Mouse (Mus musculus): ENCODE measurements around the gene Rbbp4. TPM values are rescaled to one million over a fixed set of nuclear protein-coding genes. Genes with fewer than 3 reads are reported as not detected.

Gene Rbbp4
- polyA plus RNA-seq, 1 experiment from 2014 or later, result 555 TPM

DNA sequence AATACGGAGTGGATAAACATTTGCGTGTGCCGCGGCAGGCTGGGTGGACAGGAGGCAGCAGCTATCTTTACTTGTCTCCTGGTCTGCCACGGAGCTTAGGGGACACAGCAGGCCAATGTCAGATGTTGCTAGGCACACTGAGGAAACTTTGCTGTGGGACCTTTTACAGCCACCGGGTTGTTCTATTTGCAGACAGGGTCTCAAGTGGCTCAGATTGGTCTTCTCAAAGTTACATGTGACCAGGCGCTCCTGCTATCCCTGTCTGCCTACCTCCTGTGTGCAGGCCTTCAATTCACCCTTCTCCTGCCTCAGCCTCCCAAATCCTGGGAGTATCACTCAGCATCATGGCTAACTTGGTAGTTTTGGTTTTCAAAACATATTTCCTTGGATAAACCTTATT, 39.1 kb downstream of the Rbbp4 start:
- no peaks in the 10 kb centered on the region for H3K9me3 ChIP-seq (ENCODE audit: control insufficient read depth, low read length)
- peaks cover 3% of the 10 kb centered on the region; the same call in 1 of the 2 replicates for H3K4me1 ChIP-seq (replicated peaks; ENCODE audit: control insufficient read depth, insufficient read depth, low read length)
- H3K27ac ChIP-seq (ENCODE audit: low read depth, low read length), result no peak overlapping the region
- ATAC-seq (replicated peaks; ENCODE audit: low FRiP score) (no peak), DNase-seq (ENCODE audit: low spot score) (no peak)
- no peak overlapping the region for H3K4me3 ChIP-seq (ENCODE audit: low read depth, low read length)
- no peaks in the 10 kb centered on the region for H3K36me3 ChIP-seq (ENCODE audit: control insufficient read depth, insufficient read depth, low read length)
- H3K9ac ChIP-seq (ENCODE audit: low read length), result no peak overlapping the region
- H3K4me2 ChIP-seq (ENCODE audit: low read depth, low read length, severe bottlenecking), result no peak overlapping the region
- 91% methylated on average over 7 of the region's 7 CpGs for WGBS
- H3K27me3 ChIP-seq (ENCODE audit: control insufficient read depth, insufficient read depth, low read length), result no peaks in the 10 kb centered on the region

DNA sequence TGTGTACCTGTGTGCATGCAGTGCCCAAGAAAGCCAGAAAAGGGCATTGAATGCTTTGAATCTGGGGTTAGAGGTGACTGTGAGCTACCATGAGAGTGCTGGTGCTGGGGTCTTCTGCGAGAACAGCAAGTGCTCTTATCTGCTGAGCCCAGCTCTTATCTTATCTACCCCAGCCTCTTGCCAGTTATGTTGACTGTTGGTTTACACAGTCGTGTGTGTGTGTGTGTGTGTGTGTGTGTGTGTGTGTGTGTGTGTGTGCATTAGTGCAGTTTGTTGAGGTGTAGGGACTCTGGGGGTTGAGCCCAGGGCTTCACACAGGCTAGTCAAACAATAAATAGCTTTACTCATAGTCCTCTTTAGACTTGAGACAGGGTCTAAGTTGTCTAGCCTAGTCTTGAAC, 40.0 kb downstream of the Rbbp4 start:
- Histone ChIP-seq H3K27me3 (ENCODE audit: control insufficient read depth, insufficient read depth, low read length) (no peaks in the 10 kb centered on the region), H3K27ac (ENCODE audit: low read depth, low read length) (no peak overlapping the region), H3K4me1 (replicated peaks; ENCODE audit: control insufficient read depth, insufficient read depth, low read length) (peaks cover 3% of the 10 kb centered on the region; the same call in 1 of the 2 replicates), H3K4me2 (ENCODE audit: low read depth, low read length, severe bottlenecking) (no peak overlapping the region), H3K36me3 (ENCODE audit: control insufficient read depth, insufficient read depth, low read length) (no peaks in the 10 kb centered on the region), H3K9me3 (ENCODE audit: control insufficient read depth, low read length) (no peaks in the 10 kb centered on the region), H3K9ac (ENCODE audit: low read length) (no peak overlapping the region), H3K4me3 (ENCODE audit: low read depth, low read length) (no peak overlapping the region)
- 91% methylated on average over 2 of the region's 2 CpGs for WGBS
- DNase-seq (ENCODE audit: low spot score) (no peak), ATAC-seq (replicated peaks; ENCODE audit: low FRiP score) (no peak)

DNA sequence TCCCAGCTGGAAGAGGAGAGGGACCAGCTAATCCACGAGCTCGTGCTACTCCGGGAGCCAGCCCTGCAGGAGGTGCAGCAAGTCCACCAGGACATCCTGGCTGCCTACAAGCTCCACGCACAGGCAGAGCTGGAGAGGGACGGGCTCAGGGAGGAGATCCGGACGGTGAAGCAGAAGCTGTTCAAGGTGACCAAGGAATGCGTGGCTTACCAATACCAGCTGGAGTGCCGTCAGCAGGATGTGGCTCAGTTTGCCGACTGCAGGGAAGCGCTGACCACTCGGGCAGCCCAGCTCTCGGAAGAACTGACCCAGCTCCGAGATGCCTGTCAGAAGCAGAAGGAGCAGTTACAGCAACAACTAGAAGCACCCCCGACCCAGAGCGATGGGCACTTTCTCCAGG, 41.5 kb downstream of the Rbbp4 start:
- H3K4me2 ChIP-seq (ENCODE audit: low read depth, low read length, severe bottlenecking), result no peak overlapping the region

DNA sequence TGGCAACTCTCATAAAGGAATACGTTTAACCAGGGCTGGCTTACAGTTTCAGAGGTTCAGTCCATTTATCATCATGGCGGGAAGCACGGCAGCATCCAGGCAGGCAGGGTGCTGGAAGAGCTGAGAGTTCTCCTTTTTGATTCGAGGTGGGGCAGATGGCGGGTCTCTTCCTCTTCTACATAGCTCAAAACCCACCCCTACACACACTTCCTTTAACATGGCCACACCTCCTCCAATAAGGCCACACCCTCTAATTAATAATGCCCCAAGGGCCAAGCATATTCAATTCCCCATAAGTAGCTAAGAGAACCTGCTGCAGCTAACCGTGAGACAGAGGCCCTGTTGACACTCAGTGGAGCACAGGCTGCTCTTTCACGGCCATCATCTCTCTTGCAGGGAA, 42.3 kb downstream of the Rbbp4 start:
- Histone ChIP-seq H3K4me3 (ENCODE audit: low read depth, low read length) (no peak overlapping the region), H3K9ac (ENCODE audit: low read length) (no peak overlapping the region)

More for the DNA sequence above, 41.5 kb downstream of the Rbbp4 start:
- 35% methylated on average over 16 of the region's 16 CpGs for WGBS
- H3K4me3 ChIP-seq (ENCODE audit: low read depth, low read length), result no peak overlapping the region
- no peaks in the 10 kb centered on the region for H3K9me3 ChIP-seq (ENCODE audit: control insufficient read depth, low read length)
- no peak for DNase-seq (ENCODE audit: low spot score)
- H3K4me1 ChIP-seq (replicated peaks; ENCODE audit: control insufficient read depth, insufficient read depth, low read length), result peaks cover 3% of the 10 kb centered on the region; the same call in 1 of the 2 replicates
- H3K27ac ChIP-seq (ENCODE audit: low read depth, low read length), result no peak overlapping the region
- no peak overlapping the region for H3K9ac ChIP-seq (ENCODE audit: low read length)
- no peak for ATAC-seq (replicated peaks; ENCODE audit: low FRiP score)
- H3K27me3 ChIP-seq (ENCODE audit: control insufficient read depth, insufficient read depth, low read length), result no peaks in the 10 kb centered on the region
- H3K36me3 ChIP-seq (ENCODE audit: control insufficient read depth, insufficient read depth, low read length), result no peaks in the 10 kb centered on the region

DNA sequence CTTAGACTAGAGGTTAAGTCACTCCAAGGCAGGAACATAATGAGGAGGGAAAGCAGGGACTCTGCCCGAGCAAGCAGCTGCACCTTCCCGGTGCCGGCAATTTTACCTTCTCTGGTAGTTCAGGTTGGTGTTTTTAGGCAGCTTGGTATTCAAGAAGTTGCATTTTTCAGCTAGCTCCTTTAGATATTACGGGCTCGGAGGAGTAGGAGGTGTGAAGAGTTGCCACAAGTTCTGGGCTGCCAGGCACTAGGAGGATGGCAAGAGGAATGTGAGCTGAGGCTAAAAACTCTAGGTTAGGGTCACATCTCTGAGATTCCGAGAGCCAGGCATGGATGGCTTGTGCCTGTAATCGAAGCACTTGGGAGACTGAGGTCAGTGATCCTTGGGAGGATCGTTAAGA, 45.5 kb downstream of the Rbbp4 start:
- WGBS, result 91% methylated on average over 8 of the region's 8 CpGs
- Histone ChIP-seq H3K4me3 (ENCODE audit: low read depth, low read length) (no peak overlapping the region), H3K4me2 (ENCODE audit: low read depth, low read length, severe bottlenecking) (no peak overlapping the region), H3K36me3 (ENCODE audit: control insufficient read depth, insufficient read depth, low read length) (no peaks in the 10 kb centered on the region), H3K27ac (ENCODE audit: low read depth, low read length) (no peak overlapping the region), H3K4me1 (replicated peaks; ENCODE audit: control insufficient read depth, insufficient read depth, low read length) (peaks cover 10% of the 10 kb centered on the region; the same call in 1 of the 2 replicates), H3K9ac (ENCODE audit: low read length) (no peak overlapping the region), H3K27me3 (ENCODE audit: control insufficient read depth, insufficient read depth, low read length) (peaks cover 9% of the 10 kb centered on the region; the same call in 1 of the 2 replicates), H3K9me3 (ENCODE audit: control insufficient read depth, low read length) (no peaks in the 10 kb centered on the region)
- DNase-seq (ENCODE audit: low spot score), result no peak
- no peak for ATAC-seq (replicated peaks; ENCODE audit: low FRiP score)

More for the DNA sequence above, 42.3 kb downstream of the Rbbp4 start:
- ATAC-seq (replicated peaks; ENCODE audit: low FRiP score) (no peak), DNase-seq (ENCODE audit: low spot score) (no peak)
- Histone ChIP-seq H3K27me3 (ENCODE audit: control insufficient read depth, insufficient read depth, low read length) (no peaks in the 10 kb centered on the region; the same call in 1 of the 2 replicates), H3K9me3 (ENCODE audit: control insufficient read depth, low read length) (no peaks in the 10 kb centered on the region), H3K4me1 (replicated peaks; ENCODE audit: control insufficient read depth, insufficient read depth, low read length) (0 out of 2 replicates have a peak, but pooled peaks cover 2% of the 10 kb centered on the region), H3K27ac (ENCODE audit: low read depth, low read length) (no peak overlapping the region), H3K36me3 (ENCODE audit: control insufficient read depth, insufficient read depth, low read length) (no peaks in the 10 kb centered on the region), H3K4me2 (ENCODE audit: low read depth, low read length, severe bottlenecking) (no peak overlapping the region)
- 71% methylated on average over 7 of the region's 7 CpGs for WGBS

DNA sequence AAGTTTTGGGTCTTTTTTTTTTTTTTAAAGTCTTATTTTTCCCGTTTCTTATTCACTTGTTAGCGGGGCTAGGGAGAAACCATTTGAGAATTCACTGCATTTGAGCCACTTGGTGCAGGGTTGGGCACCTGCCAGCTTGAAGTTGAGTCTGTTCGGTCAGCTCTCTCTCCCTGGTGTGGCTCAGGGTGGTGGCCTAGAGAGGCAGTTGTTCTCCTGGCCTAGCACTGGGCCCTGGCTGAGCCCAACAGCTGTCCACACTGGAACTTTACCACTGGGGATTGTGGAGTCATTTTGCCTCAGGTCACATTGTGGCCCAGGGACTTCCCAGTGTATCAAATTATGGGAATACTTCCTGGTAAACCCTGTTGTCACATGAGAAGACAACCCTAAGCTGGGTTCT, 47.1 kb downstream of the Rbbp4 start:
- H3K4me2 ChIP-seq (ENCODE audit: low read depth, low read length, severe bottlenecking), result peak overlapping the region; percentile 96; the same call in 1 of the 2 replicates
- ATAC-seq (replicated peaks; ENCODE audit: low FRiP score), result no peak
- 41% methylated on average over 3 of the region's 3 CpGs for WGBS
- no peaks in the 10 kb centered on the region for H3K9me3 ChIP-seq (ENCODE audit: control insufficient read depth, low read length)
- peaks cover 10% of the 10 kb centered on the region; the same call in 1 of the 2 replicates for H3K4me1 ChIP-seq (replicated peaks; ENCODE audit: control insufficient read depth, insufficient read depth, low read length)
- H3K27me3 ChIP-seq (ENCODE audit: control insufficient read depth, insufficient read depth, low read length), result peaks cover 9% of the 10 kb centered on the region; the same call in 1 of the 2 replicates
- no peaks in the 10 kb centered on the region for H3K36me3 ChIP-seq (ENCODE audit: control insufficient read depth, insufficient read depth, low read length)
- no peak overlapping the region for H3K4me3 ChIP-seq (ENCODE audit: low read depth, low read length)
- DNase-seq (ENCODE audit: low spot score), result no peak
- no peak overlapping the region for H3K27ac ChIP-seq (ENCODE audit: low read depth, low read length)
- no peak overlapping the region for H3K9ac ChIP-seq (ENCODE audit: low read length)

DNA sequence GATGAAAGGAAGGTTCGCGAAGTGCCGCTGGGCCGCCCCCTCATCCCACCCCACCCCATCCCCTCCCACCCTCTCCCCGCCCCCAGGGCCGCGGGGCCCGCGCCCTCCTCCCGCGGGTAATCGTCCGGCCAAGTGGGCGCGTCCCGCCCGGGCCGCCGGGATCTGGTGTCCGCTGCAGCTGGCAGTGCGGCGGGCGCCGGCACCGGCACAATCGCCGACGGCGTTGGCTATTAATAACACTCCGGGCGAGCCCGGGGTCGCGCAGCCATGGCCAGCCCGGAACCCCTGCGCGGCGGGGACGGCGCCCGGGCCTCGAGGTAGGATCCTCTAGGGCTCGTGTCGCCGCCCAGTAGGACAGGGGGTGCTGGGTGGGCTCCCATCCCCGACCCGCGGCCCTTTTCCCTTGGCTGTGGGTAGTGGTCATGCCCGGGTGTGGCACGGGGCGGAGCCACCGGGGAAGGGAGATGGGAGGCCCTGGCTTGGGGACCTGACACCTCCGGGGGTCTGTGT, 47.6 kb downstream of the Rbbp4 start, which contains the start of gene Sync:
TSS of gene Sync (plus strand) at position 146 of the 510 bp plus-strand sequence.
- Histone ChIP-seq H3K27ac (ENCODE audit: low read depth, low read length) (no peak within 1 kb of the TSS), H3K27me3 (ENCODE audit: control insufficient read depth, insufficient read depth, low read length) (peaks cover 9% of the 10 kb centered on the region; the same call in 1 of the 2 replicates), H3K36me3 (ENCODE audit: control insufficient read depth, insufficient read depth, low read length) (no peaks in the 10 kb centered on the region), H3K4me1 (replicated peaks; ENCODE audit: control insufficient read depth, insufficient read depth, low read length) (peaks cover 10% of the 10 kb centered on the region; the same call in 1 of the 2 replicates), H3K4me2 (ENCODE audit: low read depth, low read length, severe bottlenecking) (peak within 1 kb of the TSS; percentile 96), H3K9ac (ENCODE audit: low read length) (peak within 1 kb of the TSS; percentile 53), H3K4me3 (ENCODE audit: low read depth, low read length) (peak within 1 kb of the TSS; percentile 46), H3K9me3 (ENCODE audit: control insufficient read depth, low read length) (no peaks in the 10 kb centered on the region)
- ATAC-seq (replicated peaks; ENCODE audit: low FRiP score) (peak; percentile 36; the same call in 1 of the 2 replicates), DNase-seq (ENCODE audit: low spot score) (peak; percentile 72)
- WGBS, result under 1% methylated on average over 40 of the region's 53 CpGs

DNA sequence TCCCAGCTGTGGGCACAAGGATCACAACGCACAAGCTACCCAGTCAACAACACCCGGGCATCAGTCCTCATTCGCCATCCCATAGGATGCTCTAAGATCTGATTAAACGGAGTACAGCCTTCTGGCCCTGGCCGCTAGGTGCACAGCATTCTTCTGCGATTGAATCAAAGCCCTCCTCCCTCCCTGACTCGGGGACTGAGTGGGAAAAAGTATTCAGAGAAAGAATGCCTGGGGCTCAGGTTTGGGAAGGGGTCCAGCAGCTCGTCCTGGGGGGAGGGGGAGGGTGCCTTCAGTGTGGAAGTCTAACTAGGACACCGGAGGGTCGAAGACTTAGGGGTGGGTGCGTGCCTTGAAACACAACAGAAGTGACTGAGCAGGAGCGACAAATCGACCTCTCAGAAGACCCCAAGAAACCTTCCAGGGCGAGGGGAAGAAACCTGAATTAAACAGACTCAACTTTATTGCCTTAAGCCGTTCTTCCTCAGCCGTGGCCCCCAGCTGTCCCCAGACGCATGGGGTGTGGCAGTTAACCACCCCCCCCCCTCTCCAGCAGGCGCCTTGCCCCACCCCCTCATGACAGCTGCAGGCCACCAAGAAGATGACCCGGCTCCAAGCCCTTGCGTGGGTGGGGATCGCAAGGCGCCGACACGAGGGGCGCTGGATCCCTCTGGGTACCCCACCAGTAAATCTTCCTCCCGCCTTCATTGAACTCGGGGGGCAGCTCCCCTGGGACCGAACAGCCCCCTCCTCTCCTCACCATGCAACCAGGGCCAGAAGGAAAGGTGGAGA, 48.3 kb downstream of the Rbbp4 start:
- DNase-seq (ENCODE audit: low spot score) (peak; percentile 63), ATAC-seq (replicated peaks; ENCODE audit: low FRiP score) (no peak)
- H3K9ac ChIP-seq (ENCODE audit: low read length), result peak overlapping the region; percentile 53
- H3K4me1 ChIP-seq (replicated peaks; ENCODE audit: control insufficient read depth, insufficient read depth, low read length), result peaks cover 10% of the 10 kb centered on the region; the same call in 1 of the 2 replicates
- peaks cover 9% of the 10 kb centered on the region; the same call in 1 of the 2 replicates for H3K27me3 ChIP-seq (ENCODE audit: control insufficient read depth, insufficient read depth, low read length)
- WGBS, result 3% methylated on average over 28 of the region's 28 CpGs
- no peak overlapping the region for H3K27ac ChIP-seq (ENCODE audit: low read depth, low read length)
- H3K36me3 ChIP-seq (ENCODE audit: control insufficient read depth, insufficient read depth, low read length), result no peaks in the 10 kb centered on the region
- no peaks in the 10 kb centered on the region for H3K9me3 ChIP-seq (ENCODE audit: control insufficient read depth, low read length)
- H3K4me3 ChIP-seq (ENCODE audit: low read depth, low read length), result peak overlapping the region; percentile 46
- peak overlapping the region; percentile 96 for H3K4me2 ChIP-seq (ENCODE audit: low read depth, low read length, severe bottlenecking)

Data from forebrain, embryonic 11.5 days (tissue).